Mouse (Mus musculus) retina, embryonic 14.5 days (tissue): ENCODE results near the gene Asic2.

Experiments
- DNase-seq: peaks from one replicate; pipeline ENCODE4 v3.0.0-alpha.2; 2015; ENCODE audit warnings: low spot score

Gene Asic2

GRCm38 (mm10) chr11:81100829-81101228, 867.4 kb downstream of the Asic2 start:
- DNase-seq, result no peak

- DNase-seq, result no peak
Observed at GRCm38 (mm10) chr11:81096011-81096410, 872.2 kb downstream of the Asic2 start.

GRCm38 (mm10) chr11:81094581-81094980, 873.7 kb downstream of the Asic2 start:
- no peak for DNase-seq

GRCm38 (mm10) chr11:81092161-81092560, 876.1 kb downstream of the Asic2 start:
- no peak for DNase-seq

- DNase-seq, result no peak
Observed at GRCm38 (mm10) chr11:81083822-81084221, 884.4 kb downstream of the Asic2 start.

GRCm38 (mm10) chr11:81080076-81080805, 888.0 kb downstream of the Asic2 start:
- DNase-seq, result no peak

- DNase-seq, result no peak
Observed at GRCm38 (mm10) chr11:81079237-81079636, 889.0 kb downstream of the Asic2 start.

GRCm38 (mm10) chr11:81071836-81072235, 896.4 kb downstream of the Asic2 start:
- DNase-seq, result no peak

- DNase-seq, result no peak
Observed at GRCm38 (mm10) chr11:81065386-81065785, 902.9 kb downstream of the Asic2 start.

GRCm38 (mm10) chr11:81064006-81064405, 904.3 kb downstream of the Asic2 start:
- no peak for DNase-seq

- DNase-seq, result no peak
Observed at GRCm38 (mm10) chr11:81060077-81060476, 908.2 kb downstream of the Asic2 start.

- DNase-seq, result no peak
Observed at GRCm38 (mm10) chr11:81059546-81059945, 908.7 kb downstream of the Asic2 start.

GRCm38 (mm10) chr11:81057506-81057905, 910.8 kb downstream of the Asic2 start:
- DNase-seq, result no peak

- no peak for DNase-seq
Observed at GRCm38 (mm10) chr11:81056776-81057175, 911.5 kb downstream of the Asic2 start.

GRCm38 (mm10) chr11:81055446-81056145, 912.7 kb downstream of the Asic2 start:
- peak; percentile 47 for DNase-seq

GRCm38 (mm10) chr11:81053826-81054225, 914.4 kb downstream of the Asic2 start:
- no peak for DNase-seq

- DNase-seq, result no peak
Observed at GRCm38 (mm10) chr11:81041671-81042070, 926.6 kb downstream of the Asic2 start.

GRCm38 (mm10) chr11:81039976-81040375, 928.3 kb downstream of the Asic2 start:
- no peak for DNase-seq

- DNase-seq, result no peak
Observed at GRCm38 (mm10) chr11:81032151-81032550, 936.1 kb downstream of the Asic2 start.

- DNase-seq, result no peak
Observed at GRCm38 (mm10) chr11:81014776-81015175, 953.5 kb downstream of the Asic2 start.

GRCm38 (mm10) chr11:81013501-81013900, 954.8 kb downstream of the Asic2 start:
- no peak for DNase-seq

GRCm38 (mm10) chr11:81010766-81011165, 957.5 kb downstream of the Asic2 start:
- no peak for DNase-seq

GRCm38 (mm10) chr11:81009366-81009765, 958.9 kb downstream of the Asic2 start:
- no peak for DNase-seq

- peak; percentile 73 for DNase-seq
Observed at GRCm38 (mm10) chr11:81005831-81006230, 962.4 kb downstream of the Asic2 start.
